Mouse (Mus musculus): Measurements from ENCODE around the gene Fam83g.

DNA sequence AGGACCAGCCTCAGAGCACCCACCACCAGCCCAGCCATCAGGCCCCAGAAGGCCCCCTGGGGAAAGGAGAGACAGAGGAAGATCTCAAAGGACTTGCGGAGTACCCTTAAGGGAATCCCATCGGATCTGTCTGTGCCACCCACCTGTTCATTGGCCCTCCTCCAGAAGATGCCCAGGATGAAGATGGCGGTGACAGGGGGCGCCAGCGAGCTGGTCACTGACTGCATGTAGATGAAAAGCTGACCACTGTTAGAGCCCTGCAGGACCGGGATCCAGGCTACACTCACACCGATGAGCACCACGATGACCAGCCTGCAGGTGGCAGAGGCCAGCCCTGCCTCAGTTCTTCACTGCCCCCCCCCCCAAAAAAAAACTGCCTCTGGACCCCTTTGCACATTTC, 10.2 kb upstream of the Fam83g start:
- peak; percentile 65 for TF ChIP-seq CTCF (IDR thresholded peaks at IDR 0.05; ENCODE audit: low read depth, low read length)
- no peak for TF ChIP-seq POLR2A (IDR thresholded peaks at IDR 0.05; ENCODE audit: extremely low read depth, insufficient read depth, low read length)
